Mouse (Mus musculus) kidney, postnatal 14 days (tissue): ENCODE measurements around the gene Mageb2.
"Not testable (repeated sequence)": the region's sequence is repeated elsewhere in the genome, so short reads cannot be mapped to it uniquely, and the experiment has no call there.

Experiments
- DNase-seq: peaks from one replicate; pipeline ENCODE4 v3.0.0; 2022; ENCODE audit warnings: mixed read lengths

Gene Mageb2

GRCm38 (mm10) chrX:91331390-91331789 lies at the start of gene Mageb2:
TSS of gene Mageb2 (plus strand) at chrX:91331690.
- not testable (repeated sequence) for DNase-seq

GRCm38 (mm10) chrX:91313256-91313655 lies 18.2 kb upstream of the Mageb2 start:
- not testable (repeated sequence) for DNase-seq
